Mouse (Mus musculus) lung, adult 2 months (tissue): ENCODE results near the gene Xiap.

Experiments used
- CTCF ChIP-seq: fragments of 200-500 bp; IDR thresholded peaks from 2 replicates; pipeline ENCODE4 v1.5.1; 2011; ENCODE audit warnings: mild to moderate bottlenecking, low read length, control low read depth; ENCODE audit not compliant: insufficient read depth
- POLR2A ChIP-seq: fragments of 200-500 bp; IDR thresholded peaks from 2 replicates; pipeline ENCODE4 v1.6.1; 2011; ENCODE audit warnings: low read depth, mild to moderate bottlenecking, control low read depth, low read length, borderline replicate concordance; ENCODE audit errors: extremely low read depth

DNA sequence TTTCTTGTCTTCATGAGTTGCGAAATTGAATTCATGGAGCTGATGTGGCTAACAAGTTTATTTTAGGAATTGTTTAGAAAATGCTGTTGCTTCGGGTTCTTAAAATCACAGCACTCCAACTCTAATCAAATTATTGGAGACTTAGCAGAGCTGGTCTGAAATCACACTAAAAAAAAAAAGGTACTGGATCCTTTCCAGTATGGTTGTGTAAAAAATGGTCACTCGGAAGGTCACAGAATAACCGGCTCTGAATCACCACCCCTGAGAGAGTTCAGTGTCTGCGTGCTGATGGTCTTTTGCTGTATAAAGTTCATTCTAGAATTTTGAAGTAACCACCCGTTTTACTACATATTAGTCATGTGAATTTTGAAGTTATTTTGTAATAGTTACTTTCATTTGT, 47.7 kb downstream of the Xiap start:
- TF ChIP-seq POLR2A: no peak
- TF ChIP-seq CTCF: no peak
